13 mouse cellular contexts compared by ENCODE assay signal in the genomic region with DNA sequence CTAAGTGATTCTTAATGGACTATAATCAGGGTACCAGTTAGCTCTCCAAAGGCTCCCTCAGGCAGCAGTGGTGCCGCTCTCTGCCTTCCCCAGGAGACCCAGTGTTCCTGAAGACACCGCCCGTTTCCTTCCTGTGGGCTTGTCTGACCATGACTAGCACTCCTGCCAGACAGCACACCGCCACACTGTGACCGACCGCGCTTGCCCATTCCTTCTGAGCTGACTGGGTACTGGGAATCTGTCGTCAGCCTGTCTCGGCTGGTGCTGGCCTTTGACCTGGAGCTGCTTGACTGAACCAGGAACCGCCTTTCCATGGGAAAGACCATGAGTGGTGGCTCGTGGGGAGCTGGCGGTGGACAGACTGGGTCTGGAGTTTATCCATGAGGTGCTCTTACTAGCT. TPM values are rescaled to one million over a fixed set of nuclear protein-coding genes. Genes with fewer than 3 reads are reported as not detected.
DNase-seq lines count a peak whose midpoint lies in the region; ATAC-seq and TF ChIP-seq lines count a peak whose summit lies in the region.
"Had no signal": no experiment of that assay in that cellular context is flagged by ENCODE, and none has a peak within 500 bp of the region (broad histone marks: within the 10 kb centered on the region; RNA-seq: fewer than 3 reads in every experiment).

No protein-coding gene starts in this region.

- no peaks in the 10 kb centered on the region for H3K27me3 ChIP-seq in heart, embryonic 12.5 days (replicated peaks)
- H3K27me3 ChIP-seq in myocyte (ENCODE audit: control insufficient read depth, insufficient read depth, insufficient read length), result no peaks in the 10 kb centered on the region
- no peaks in the 10 kb centered on the region for H3K27me3 ChIP-seq in midbrain, embryonic 11.5 days (ENCODE audit: control insufficient read depth, insufficient read depth, low read length)
- H3K27me3 ChIP-seq: midbrain, embryonic 12.5 days; neural tube, embryonic 12.5 days had no signal

- H3K4me1 ChIP-seq in lung, adult 2 months (ENCODE audit: control insufficient read depth, insufficient read depth, low read length), result peaks cover 2% of the 10 kb centered on the region; the same call in 1 of the 2 replicates
- peaks cover 13% of the 10 kb centered on the region for H3K4me1 ChIP-seq in heart, embryonic 12.5 days (replicated peaks)
- H3K4me1 ChIP-seq in midbrain, embryonic 11.5 days (ENCODE audit: control insufficient read depth, insufficient read depth, low read length), result no peaks in the 10 kb centered on the region
- H3K4me1 ChIP-seq: forebrain, embryonic 10.5 days; midbrain, embryonic 12.5 days; neural tube, embryonic 12.5 days had no signal

- WGBS in lung, adult 2 months, result 36% methylated on average over 12 of the region's 12 CpGs
- WGBS in heart, embryonic 12.5 days, result 56% methylated on average over 12 of the region's 12 CpGs
- 74% methylated on average over 12 of the region's 12 CpGs for WGBS in midbrain, embryonic 11.5 days

- no peak for TF ChIP-seq CTCF in lung, adult 2 months (IDR thresholded peaks at IDR 0.05; ENCODE audit: insufficient read depth, low read length)

- no peak for TF ChIP-seq POLR2A in lung, adult 2 months (IDR thresholded peaks at IDR 0.05; ENCODE audit: borderline replicate concordance, extremely low read depth, low read depth, low read length)
- TF ChIP-seq POLR2A in myocyte (IDR thresholded peaks at IDR 0.05; ENCODE audit: insufficient read length, low read depth), result peak; percentile 23

- H3K4me3 ChIP-seq in lung, adult 2 months (replicated peaks; ENCODE audit: extremely low read depth, low read depth, low read length), result no peak overlapping the region
- H3K4me3 ChIP-seq in heart, embryonic 12.5 days, result no peak overlapping the region
- H3K4me3 ChIP-seq in myocyte, result no peak overlapping the region
- no peak overlapping the region for H3K4me3 ChIP-seq in midbrain, embryonic 11.5 days (ENCODE audit: low read depth, low read length)
- H3K4me3 ChIP-seq: forebrain, embryonic 10.5 days; midbrain, embryonic 12.5 days; neural tube, embryonic 12.5 days had no signal

- DNase-seq in lung, adult 18-20 months, result peak; percentile 28 to 49
- no peak for DNase-seq in lung, adult 2 months
- DNase-seq in kidney, postnatal 10 days, result peak; percentile 67
- DNase-seq in gastrocnemius, postnatal 14 days, result no peak
- DNase-seq in midbrain, embryonic 11.5 days (ENCODE audit: low spot score, missing footprints), result no peak
- DNase-seq: thymus, postnatal 36 days had no signal

- intact Hi-C loops in gastrocnemius, postnatal 14 days (cut with DNase I; ENCODE audit: low total_unique reads), result no loop called here

- no peaks in the 10 kb centered on the region for H3K9me3 ChIP-seq in heart, embryonic 12.5 days (replicated peaks)
- no peaks in the 10 kb centered on the region for H3K9me3 ChIP-seq in midbrain, embryonic 11.5 days (ENCODE audit: control insufficient read depth, low read length)
- H3K9me3 ChIP-seq: forebrain, embryonic 10.5 days; midbrain, embryonic 12.5 days; neural tube, embryonic 12.5 days had no signal

- no peak overlapping the region for H3ac ChIP-seq in myocyte (ENCODE audit: control insufficient read depth, insufficient read length)

- H3K27ac ChIP-seq in heart, embryonic 12.5 days (ENCODE audit: poor library complexity, severe bottlenecking), result no peak overlapping the region
- H3K27ac ChIP-seq in midbrain, embryonic 11.5 days (ENCODE audit: low read depth, low read length), result no peak overlapping the region
- H3K27ac ChIP-seq: forebrain, embryonic 10.5 days; midbrain, embryonic 12.5 days; neural tube, embryonic 12.5 days had no signal

- H3K79me2 ChIP-seq in myocyte (ENCODE audit: control insufficient read depth, insufficient read depth), result peaks cover 20% of the 10 kb centered on the region

- ATAC-seq in heart, embryonic 12.5 days (ENCODE audit: insufficient number of reproducible peaks, low FRiP score), result peak; percentile 31; the same call in 1 of the 2 replicates
- ATAC-seq in midbrain, embryonic 11.5 days (ENCODE audit: low FRiP score), result no peak
- ATAC-seq in granulocyte monocyte progenitor cell, adult 5-6 weeks (replicated peaks; ENCODE audit: poor library complexity, severe bottlenecking), result no peak
- ATAC-seq: hindbrain, embryonic 16.5 days had no signal

- H3K9ac ChIP-seq in heart, embryonic 12.5 days, result no peak overlapping the region
- no peak overlapping the region for H3K9ac ChIP-seq in midbrain, embryonic 11.5 days (ENCODE audit: low read length)
- H3K9ac ChIP-seq: midbrain, embryonic 12.5 days; neural tube, embryonic 12.5 days had no signal

- H3K4me2 ChIP-seq in heart, embryonic 12.5 days, result no peak overlapping the region
- H3K4me2 ChIP-seq in myocyte (ENCODE audit: low read depth), result no peak overlapping the region
- H3K4me2 ChIP-seq in midbrain, embryonic 11.5 days, result no peak overlapping the region
- H3K4me2 ChIP-seq: midbrain, embryonic 12.5 days; neural tube, embryonic 12.5 days had no signal

- peaks cover 75% of the 10 kb centered on the region for H3K36me3 ChIP-seq in heart, embryonic 12.5 days
- peaks cover 72% of the 10 kb centered on the region for H3K36me3 ChIP-seq in myocyte (ENCODE audit: control insufficient read depth, insufficient read depth)
- H3K36me3 ChIP-seq in midbrain, embryonic 11.5 days (ENCODE audit: control insufficient read depth, insufficient read depth, low read length), result peaks cover 37% of the 10 kb centered on the region

TF ChIP-seq in myocyte, 11 proteins besides CTCF, POLR2A, EP300 and RAD21:
- TF ChIP-seq POLR2AphosphoS2 (IDR thresholded peaks at IDR 0.05; ENCODE audit: insufficient read length, low read depth) (peak; percentile 43), TCF3 (IDR thresholded peaks at IDR 0.05; ENCODE audit: insufficient read length, low read depth) (no peak)

RNA-seq across cellular contexts. Expression of a gene that starts 16.9 kb away (rescaled TPM):
- polyA plus RNA-seq in lung, adult 2 months (2012; rRNA removed), result 5.6 and 6.8 TPM in 2 replicates
- polyA plus RNA-seq in heart, embryonic 12.5 days (2016; fragmentation: Nextera tagmentation; extraction: Ambion mirVana), result 31.2 and 32.3 TPM in 2 replicates
- polyA plus RNA-seq in myocyte (2012; fragmentation: generic; extraction: Trizol), result 31.0 TPM
- 10 to 100 TPM; 14.3 to 14.4 TPM for total RNA-seq in gastrocnemius, postnatal 14 days (2021)
- 66.8 and 71.7 TPM in 2 replicates for polyA plus RNA-seq in midbrain, embryonic 11.5 days (2014; fragmentation: Nextera tagmentation; extraction: Ambion mirVana)
- 45.8 and 48.1 TPM in 2 replicates for total RNA-seq in granulocyte monocyte progenitor cell, adult 5-6 weeks (2014; fragmentation: Nextera tagmentation)
- 77.6 and 80.8 TPM in 2 replicates for total RNA-seq in granulocyte monocyte progenitor cell, adult 5-6 weeks (2017)

RNA-seq across cellular contexts. Expression of a gene that starts 20.3 kb away (rescaled TPM):
- polyA plus RNA-seq in lung, adult 2 months (2012; rRNA removed), result 0.07 and 0.20 TPM in 2 replicates
- 0.35 and 0.43 TPM in 2 replicates for polyA plus RNA-seq in heart, embryonic 12.5 days (2016; fragmentation: Nextera tagmentation; extraction: Ambion mirVana)
- 0.10 TPM for polyA plus RNA-seq in myocyte (2012; fragmentation: generic; extraction: Trizol)
- under 1 TPM; 0.09 to 0.14 TPM for total RNA-seq in gastrocnemius, postnatal 14 days (2021)
- 0.61 and 0.66 TPM in 2 replicates for polyA plus RNA-seq in midbrain, embryonic 11.5 days (2014; fragmentation: Nextera tagmentation; extraction: Ambion mirVana)
- total RNA-seq in granulocyte monocyte progenitor cell, adult 5-6 weeks (2014; fragmentation: Nextera tagmentation), result 0.54 and 1.0 TPM in 2 replicates
- 0.15 and 0.17 TPM in 2 replicates for total RNA-seq in granulocyte monocyte progenitor cell, adult 5-6 weeks (2017)

RNA-seq across cellular contexts. Expression of a gene that starts 48.2 kb away (rescaled TPM):
- 17.1 and 23.2 TPM in 2 replicates for polyA plus RNA-seq in lung, adult 2 months (2012; rRNA removed)
- polyA plus RNA-seq in heart, embryonic 12.5 days (2016; fragmentation: Nextera tagmentation; extraction: Ambion mirVana), result 4.3 and 5.3 TPM in 2 replicates
- 44.0 TPM for polyA plus RNA-seq in myocyte (2012; fragmentation: generic; extraction: Trizol)
- total RNA-seq in gastrocnemius, postnatal 14 days (2021), result 10 to 100 TPM; 26.4 to 35.9 TPM
- polyA plus RNA-seq in midbrain, embryonic 11.5 days (2014; fragmentation: Nextera tagmentation; extraction: Ambion mirVana), result 11.7 and 17.2 TPM in 2 replicates
- 14.1 and 20.8 TPM in 2 replicates for total RNA-seq in granulocyte monocyte progenitor cell, adult 5-6 weeks (2014; fragmentation: Nextera tagmentation)
- total RNA-seq in granulocyte monocyte progenitor cell, adult 5-6 weeks (2017), result 12.2 and 14.2 TPM in 2 replicates

Comparison
In these comparisons a context has a peak if more than half of its experiments do, and no peak if none do; other contexts are left out.
1. DNase-seq: peak in lung, adult 18-20 months (2 of 2) and kidney, postnatal 10 days (single experiment); none in lung, adult 2 months (single experiment), gastrocnemius, postnatal 14 days (single experiment) and midbrain, embryonic 11.5 days (single experiment).